Mouse (Mus musculus) neural tube, embryonic 10.5 days (tissue): ENCODE results near the gene Oxgr1.

ENCODE experiments used
- DNase-seq: peaks from one replicate; pipeline ENCODE4 v3.0.0-alpha.2; 2017; ENCODE audit warnings: low spot score; ENCODE audit errors: extremely low spot score

The Oxgr1 gene

GRCm38 (mm10) chr14:119980698-119981235 is 61.5 kb downstream of the Oxgr1 start:
- DNase-seq: no peak
